Mouse (Mus musculus): Measurements from ENCODE around the gene Ufc1. TPM values are rescaled to one million over a fixed set of nuclear protein-coding genes. Genes with fewer than 3 reads are reported as not detected.

Gene Ufc1
- polyA plus RNA-seq, 1 experiment from 2014 or later, result 103 TPM

DNA sequence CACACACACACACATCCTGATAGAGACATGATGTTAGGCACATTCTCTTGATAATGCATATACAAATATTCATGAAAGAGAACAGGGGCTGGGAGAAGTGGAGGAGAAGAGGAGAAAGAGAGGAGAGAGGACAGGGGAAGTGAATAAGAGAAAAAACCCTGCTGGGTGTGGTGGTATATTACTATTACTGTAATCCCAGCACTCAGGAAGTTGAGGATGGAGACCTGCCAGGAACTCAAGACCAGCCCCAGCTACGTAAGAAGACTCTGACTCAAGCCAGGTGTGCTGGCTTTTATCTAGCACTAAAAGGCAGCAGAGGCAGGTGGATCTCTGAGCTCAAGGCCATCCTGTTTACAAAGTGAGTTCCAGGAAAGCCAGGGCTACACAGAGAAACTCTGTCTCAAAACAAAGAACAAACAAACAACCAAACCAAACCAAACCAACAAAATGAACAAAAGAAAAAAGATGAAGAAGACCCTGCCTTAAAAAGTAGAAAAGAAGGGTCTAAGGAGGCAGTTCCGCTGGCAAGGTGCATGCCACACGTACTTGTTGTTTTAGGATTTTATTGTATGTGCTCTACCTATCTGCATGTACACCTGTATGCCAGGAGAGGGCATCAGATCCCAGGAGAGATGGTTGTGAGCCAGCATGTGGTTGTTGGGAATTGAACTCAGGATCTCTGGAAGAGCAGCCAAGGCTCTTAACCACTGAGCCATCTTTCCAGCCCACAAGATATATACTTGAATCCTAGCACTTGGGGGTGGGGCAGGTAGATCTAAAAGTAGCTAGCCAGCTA, 31.0 kb downstream of the Ufc1 start:
- Histone ChIP-seq H3K9me3 (ENCODE audit: control insufficient read depth, low read length) (no peaks in the 10 kb centered on the region), H3K27ac (ENCODE audit: low read length) (peak overlapping the region; percentile 78), H3K4me1 (ENCODE audit: control insufficient read depth, insufficient read depth, low read length) (peaks cover 19% of the 10 kb centered on the region), H3K36me3 (ENCODE audit: control insufficient read depth, insufficient read depth, low read length) (no peaks in the 10 kb centered on the region), H3K27me3 (replicated peaks; ENCODE audit: control insufficient read depth, insufficient read depth, low read length) (no peaks in the 10 kb centered on the region), H3K4me2 (ENCODE audit: low read depth, low read length) (no peak overlapping the region), H3K9ac (ENCODE audit: low read depth, low read length) (no peak overlapping the region), H3K4me3 (ENCODE audit: low read length) (no peak overlapping the region)
- WGBS, result 70% methylated on average over 3 of the region's 3 CpGs
- 0 out of 2 replicates have a peak, but pooled peaks have one; percentile 6 for ATAC-seq

DNA sequence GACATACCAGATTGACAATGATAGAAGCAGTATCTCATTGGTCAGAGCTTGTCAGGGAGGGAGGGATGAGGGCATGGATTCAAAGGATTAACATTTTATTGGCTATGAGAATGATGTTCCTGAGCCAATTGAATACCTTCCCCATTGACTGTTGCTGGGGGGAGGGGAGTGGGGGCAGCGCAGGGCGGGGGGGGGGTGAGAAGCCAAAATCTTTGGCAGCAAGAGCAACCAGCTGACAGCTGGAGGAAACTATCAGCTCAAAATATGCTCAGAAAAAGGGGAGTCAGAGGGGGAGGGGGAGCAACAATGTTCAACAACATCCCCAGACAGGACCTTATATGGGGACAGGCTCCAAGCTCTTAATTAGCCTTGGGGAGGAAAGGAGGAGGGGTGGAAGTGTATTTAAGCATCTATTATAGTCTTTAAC, 31.6 kb downstream of the Ufc1 start:
- Histone ChIP-seq H3K9me3 (ENCODE audit: control insufficient read depth, low read length) (no peaks in the 10 kb centered on the region), H3K4me2 (ENCODE audit: low read depth, low read length) (peak overlapping the region; percentile 40; the same call in 1 of the 2 replicates), H3K27ac (ENCODE audit: low read length) (peak overlapping the region; percentile 85), H3K27me3 (replicated peaks; ENCODE audit: control insufficient read depth, insufficient read depth, low read length) (no peaks in the 10 kb centered on the region), H3K4me3 (ENCODE audit: low read length) (no peak overlapping the region), H3K9ac (ENCODE audit: low read depth, low read length) (no peak overlapping the region), H3K4me1 (ENCODE audit: control insufficient read depth, insufficient read depth, low read length) (peaks cover 19% of the 10 kb centered on the region), H3K36me3 (ENCODE audit: control insufficient read depth, insufficient read depth, low read length) (no peaks in the 10 kb centered on the region)
- ATAC-seq, result peak; percentile 84
- 0% methylated on average over 2 of the region's 2 CpGs for WGBS

DNA sequence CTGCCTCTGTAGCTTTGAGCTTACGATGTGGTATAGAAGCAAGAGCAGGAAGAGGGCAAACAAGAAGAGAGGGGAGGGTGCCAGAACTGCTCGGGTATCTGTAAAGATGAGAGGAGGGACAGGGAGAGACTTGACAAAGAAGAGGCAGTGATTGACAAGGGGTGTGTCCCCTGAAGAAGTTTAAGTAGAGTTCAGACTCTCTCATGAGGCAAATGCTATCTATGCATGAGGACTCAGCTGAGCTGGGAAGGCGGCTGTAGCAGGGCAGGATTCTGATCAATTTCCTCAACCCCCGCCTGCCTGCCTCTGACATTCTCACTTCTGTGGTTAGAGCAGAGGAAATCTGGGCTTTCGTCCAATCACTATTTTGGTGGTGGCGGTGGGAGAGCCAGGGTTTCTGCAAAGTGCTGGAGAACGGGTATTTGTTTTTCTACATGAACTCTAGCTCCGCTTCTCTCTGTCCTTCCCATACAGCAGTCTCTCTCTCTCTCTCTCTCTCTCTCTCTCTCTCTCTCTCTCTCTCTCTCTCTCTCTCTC, 32.2 kb downstream of the Ufc1 start:
- no peaks in the 10 kb centered on the region for H3K9me3 ChIP-seq (ENCODE audit: control insufficient read depth, low read length)
- H3K4me3 ChIP-seq (ENCODE audit: low read length), result peak overlapping the region; percentile 23
- H3K9ac ChIP-seq (ENCODE audit: low read depth, low read length), result peak overlapping the region; percentile 14
- H3K4me1 ChIP-seq (ENCODE audit: control insufficient read depth, insufficient read depth, low read length), result peaks cover 19% of the 10 kb centered on the region
- peak overlapping the region; percentile 85 for H3K27ac ChIP-seq (ENCODE audit: low read length)
- WGBS, result 6% methylated on average over 8 of the region's 8 CpGs
- no peaks in the 10 kb centered on the region for H3K36me3 ChIP-seq (ENCODE audit: control insufficient read depth, insufficient read depth, low read length)
- H3K4me2 ChIP-seq (ENCODE audit: low read depth, low read length), result peak overlapping the region; percentile 40
- no peaks in the 10 kb centered on the region for H3K27me3 ChIP-seq (replicated peaks; ENCODE audit: control insufficient read depth, insufficient read depth, low read length)
- peak; percentile 72 for ATAC-seq

DNA sequence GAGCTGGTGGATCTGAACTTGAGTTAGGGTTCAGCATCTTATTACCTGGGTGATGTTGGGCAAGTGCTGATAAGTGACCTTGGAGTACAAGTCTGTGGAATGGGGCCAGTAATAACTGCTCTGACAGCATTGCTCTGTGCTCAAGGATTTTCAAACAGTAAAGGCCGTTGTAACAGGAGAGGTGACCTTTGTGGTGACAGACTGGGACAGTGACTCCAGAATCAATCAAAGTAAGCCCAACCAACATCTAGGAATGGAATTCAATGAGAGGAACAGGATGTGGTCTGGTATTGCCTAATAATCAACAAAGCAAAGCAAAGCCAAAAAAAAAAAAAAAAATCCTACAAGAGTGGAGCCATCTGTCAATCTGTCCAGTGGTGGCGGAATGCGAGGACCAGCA, 34.5 kb downstream of the Ufc1 start:
- no peak overlapping the region for H3K4me3 ChIP-seq (ENCODE audit: low read length)
- H3K9ac ChIP-seq (ENCODE audit: low read depth, low read length), result no peak overlapping the region
- WGBS, result 59% methylated on average over 3 of the region's 3 CpGs
- H3K4me2 ChIP-seq (ENCODE audit: low read depth, low read length), result no peak overlapping the region
- no peak for ATAC-seq
- H3K4me1 ChIP-seq (ENCODE audit: control insufficient read depth, insufficient read depth, low read length), result peaks cover 19% of the 10 kb centered on the region
- no peaks in the 10 kb centered on the region for H3K9me3 ChIP-seq (ENCODE audit: control insufficient read depth, low read length)
- H3K36me3 ChIP-seq (ENCODE audit: control insufficient read depth, insufficient read depth, low read length), result no peaks in the 10 kb centered on the region
- no peak overlapping the region for H3K27ac ChIP-seq (ENCODE audit: low read length)
- H3K27me3 ChIP-seq (replicated peaks; ENCODE audit: control insufficient read depth, insufficient read depth, low read length), result no peaks in the 10 kb centered on the region

DNA sequence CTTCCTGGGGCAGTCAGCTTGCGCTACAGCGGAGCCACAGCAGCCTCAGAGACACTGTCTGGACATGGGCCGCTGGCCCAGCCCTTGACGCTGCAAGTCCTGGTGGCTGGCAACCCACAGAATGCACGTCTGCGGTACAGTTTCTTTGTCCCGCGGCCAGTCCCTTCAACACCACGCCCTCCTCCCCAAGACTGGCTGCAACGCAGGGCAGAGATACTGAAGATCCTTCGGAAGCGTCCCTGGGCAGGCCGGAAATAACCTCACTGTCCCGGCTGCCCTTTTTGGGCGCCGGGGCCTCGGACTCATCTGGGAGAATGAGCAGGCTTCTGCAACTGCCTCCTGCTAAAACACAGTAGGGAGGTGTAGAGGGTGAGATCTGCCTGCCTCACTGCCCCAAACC, 35.9 kb downstream of the Ufc1 start:
- Histone ChIP-seq H3K9me3 (ENCODE audit: control insufficient read depth, low read length) (no peaks in the 10 kb centered on the region), H3K4me1 (ENCODE audit: control insufficient read depth, insufficient read depth, low read length) (peaks cover 19% of the 10 kb centered on the region), H3K36me3 (ENCODE audit: control insufficient read depth, insufficient read depth, low read length) (no peaks in the 10 kb centered on the region), H3K9ac (ENCODE audit: low read depth, low read length) (no peak overlapping the region), H3K4me3 (ENCODE audit: low read length) (no peak overlapping the region), H3K27ac (ENCODE audit: low read length) (no peak overlapping the region), H3K27me3 (replicated peaks; ENCODE audit: control insufficient read depth, insufficient read depth, low read length) (no peaks in the 10 kb centered on the region), H3K4me2 (ENCODE audit: low read depth, low read length) (no peak overlapping the region)
- no peak for ATAC-seq
- WGBS, result 76% methylated on average over 17 of the region's 17 CpGs

DNA sequence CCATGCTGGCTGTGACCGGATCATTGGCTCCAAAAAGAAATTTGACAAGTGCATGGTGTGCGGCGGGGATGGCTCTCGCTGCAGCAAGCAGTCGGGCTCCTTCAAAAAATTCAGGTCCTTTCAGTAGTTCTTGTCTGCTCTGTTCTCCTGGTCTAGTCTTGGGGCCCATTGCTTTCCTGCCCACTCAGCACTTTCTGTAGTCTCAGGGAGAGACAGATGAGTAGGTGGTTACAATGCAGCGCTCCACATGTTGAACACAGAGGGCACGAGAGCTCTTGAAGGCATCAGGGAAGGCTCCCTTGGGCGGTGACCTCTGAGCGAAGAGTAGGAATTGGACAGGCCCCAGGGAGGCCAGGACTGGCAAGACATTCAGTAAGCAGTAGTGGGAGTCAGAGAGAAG, 37.0 kb downstream of the Ufc1 start:
- Histone ChIP-seq H3K27me3 (replicated peaks; ENCODE audit: control insufficient read depth, insufficient read depth, low read length) (no peaks in the 10 kb centered on the region), H3K4me1 (ENCODE audit: control insufficient read depth, insufficient read depth, low read length) (peaks cover 15% of the 10 kb centered on the region), H3K4me2 (ENCODE audit: low read depth, low read length) (no peak overlapping the region), H3K9ac (ENCODE audit: low read depth, low read length) (no peak overlapping the region), H3K27ac (ENCODE audit: low read length) (no peak overlapping the region), H3K4me3 (ENCODE audit: low read length) (no peak overlapping the region), H3K36me3 (ENCODE audit: control insufficient read depth, insufficient read depth, low read length) (no peaks in the 10 kb centered on the region), H3K9me3 (ENCODE audit: control insufficient read depth, low read length) (no peaks in the 10 kb centered on the region)
- ATAC-seq, result no peak
- WGBS, result 86% methylated on average over 9 of the region's 9 CpGs

DNA sequence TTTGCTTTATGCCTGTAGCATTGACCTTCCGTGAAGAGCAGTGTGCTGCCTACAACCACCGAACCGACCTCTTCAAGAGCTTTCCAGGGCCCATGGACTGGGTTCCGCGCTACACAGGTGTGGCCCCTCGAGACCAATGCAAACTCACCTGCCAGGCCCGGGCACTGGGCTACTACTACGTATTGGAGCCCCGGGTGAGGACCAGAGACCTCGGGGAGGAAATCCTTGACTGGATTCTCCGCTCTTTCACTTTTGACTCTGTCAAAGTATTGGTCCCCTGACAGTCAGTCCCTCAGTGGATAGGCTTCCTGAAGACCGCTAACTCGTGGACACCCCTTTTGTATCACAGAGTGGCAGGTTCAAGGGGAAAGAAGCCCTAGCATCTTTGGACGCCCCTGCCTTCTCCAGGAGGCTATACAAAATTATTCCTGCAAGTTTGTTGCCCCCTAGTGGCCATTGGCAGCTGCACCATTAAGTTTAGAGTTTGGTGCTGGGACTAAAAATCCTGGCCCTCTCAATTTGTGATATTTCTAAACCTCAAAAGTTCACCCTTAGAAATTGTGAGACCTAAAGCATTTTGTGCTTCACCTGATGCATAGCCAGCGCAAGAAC, 37.8 kb downstream of the Ufc1 start:
- H3K4me3 ChIP-seq (ENCODE audit: low read length), result no peak overlapping the region
- no peak overlapping the region for H3K9ac ChIP-seq (ENCODE audit: low read depth, low read length)
- H3K27me3 ChIP-seq (replicated peaks; ENCODE audit: control insufficient read depth, insufficient read depth, low read length), result no peaks in the 10 kb centered on the region; the same call in 1 of the 2 replicates
- H3K36me3 ChIP-seq (ENCODE audit: control insufficient read depth, insufficient read depth, low read length), result no peaks in the 10 kb centered on the region
- peaks cover 16% of the 10 kb centered on the region for H3K4me1 ChIP-seq (ENCODE audit: control insufficient read depth, insufficient read depth, low read length)
- no peak; the same call in 1 of the 2 replicates for ATAC-seq
- no peaks in the 10 kb centered on the region for H3K9me3 ChIP-seq (ENCODE audit: control insufficient read depth, low read length)
- no peak overlapping the region for H3K4me2 ChIP-seq (ENCODE audit: low read depth, low read length)
- no peak overlapping the region for H3K27ac ChIP-seq (ENCODE audit: low read length)
- WGBS, result 61% methylated on average over 15 of the region's 15 CpGs

DNA sequence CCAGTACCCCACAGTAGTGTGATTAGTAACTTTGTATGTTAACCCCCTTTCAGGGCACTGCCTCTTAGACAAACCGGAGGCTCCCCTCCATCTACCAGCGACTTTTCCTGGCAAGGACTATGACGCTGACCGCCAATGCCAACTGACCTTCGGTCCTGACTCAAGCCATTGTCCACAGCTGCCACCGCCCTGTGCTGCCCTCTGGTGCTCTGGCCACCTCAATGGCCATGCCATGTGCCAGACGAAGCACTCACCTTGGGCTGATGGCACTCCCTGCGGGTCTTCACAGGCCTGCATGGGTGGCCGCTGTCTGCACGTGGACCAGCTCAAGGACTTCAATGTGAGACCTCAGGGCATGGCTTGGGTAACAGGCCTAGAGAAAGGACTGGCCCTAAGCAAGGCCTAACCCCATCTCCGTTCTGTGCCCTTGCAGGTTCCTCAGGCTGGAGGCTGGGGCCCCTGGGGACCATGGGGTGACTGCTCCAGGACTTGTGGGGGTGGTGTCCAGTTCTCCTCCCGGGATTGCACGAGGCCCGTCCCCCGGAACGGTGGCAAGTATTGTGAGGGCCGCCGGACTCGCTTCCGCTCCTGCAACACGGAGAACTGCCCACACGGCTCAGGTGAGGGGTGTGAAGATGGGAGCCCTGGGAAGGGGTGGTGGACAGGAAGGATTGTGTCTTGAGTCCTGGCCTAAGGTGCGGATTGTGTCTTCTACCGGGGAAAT, 38.6 kb downstream of the Ufc1 start:
- H3K36me3 ChIP-seq (ENCODE audit: control insufficient read depth, insufficient read depth, low read length), result no peaks in the 10 kb centered on the region
- WGBS, result 87% methylated on average over 24 of the region's 24 CpGs
- no peak for ATAC-seq

DNA sequence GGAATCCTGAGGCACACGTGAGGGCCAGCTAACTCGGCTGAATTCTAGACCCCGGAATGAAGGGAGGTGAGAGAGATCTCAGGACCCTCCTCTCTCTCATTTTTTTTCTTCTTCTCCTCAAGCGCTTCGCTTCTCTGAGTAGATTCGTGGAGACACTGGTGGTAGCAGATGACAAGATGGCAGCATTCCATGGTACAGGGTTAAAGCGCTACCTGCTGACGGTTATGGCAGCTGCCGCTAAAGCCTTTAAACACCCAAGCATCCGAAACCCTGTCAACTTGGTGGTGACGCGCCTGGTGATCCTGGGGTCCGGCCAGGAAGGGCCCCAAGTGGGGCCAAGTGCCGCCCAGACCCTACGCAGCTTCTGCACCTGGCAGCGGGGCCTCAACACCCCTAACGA, 42.4 kb downstream of the Ufc1 start:
- WGBS, result 60% methylated on average over 17 of the region's 17 CpGs
- Histone ChIP-seq H3K4me3 (ENCODE audit: low read length) (peak overlapping the region; percentile 40), H3K4me1 (ENCODE audit: control insufficient read depth, insufficient read depth, low read length) (peaks cover 36% of the 10 kb centered on the region), H3K27me3 (replicated peaks; ENCODE audit: control insufficient read depth, insufficient read depth, low read length) (no peaks in the 10 kb centered on the region; the same call in 1 of the 2 replicates), H3K36me3 (ENCODE audit: control insufficient read depth, insufficient read depth, low read length) (no peaks in the 10 kb centered on the region), H3K4me2 (ENCODE audit: low read depth, low read length) (peak overlapping the region; percentile 49), H3K27ac (ENCODE audit: low read length) (peak overlapping the region; percentile 75), H3K9me3 (ENCODE audit: control insufficient read depth, low read length) (no peaks in the 10 kb centered on the region), H3K9ac (ENCODE audit: low read depth, low read length) (peak overlapping the region; percentile 46)
- ATAC-seq, result no peak

More for the DNA sequence above, 38.6 kb downstream of the Ufc1 start:
- Histone ChIP-seq H3K4me1 (ENCODE audit: control insufficient read depth, insufficient read depth, low read length) (peaks cover 21% of the 10 kb centered on the region), H3K9me3 (ENCODE audit: control insufficient read depth, low read length) (no peaks in the 10 kb centered on the region), H3K4me3 (ENCODE audit: low read length) (no peak overlapping the region), H3K4me2 (ENCODE audit: low read depth, low read length) (no peak overlapping the region), H3K27me3 (replicated peaks; ENCODE audit: control insufficient read depth, insufficient read depth, low read length) (no peaks in the 10 kb centered on the region; the same call in 1 of the 2 replicates), H3K9ac (ENCODE audit: low read depth, low read length) (no peak overlapping the region), H3K27ac (ENCODE audit: low read length) (no peak overlapping the region)

All from intestine, embryonic 16.5 days (tissue).